Mouse (Mus musculus) forebrain, embryonic 11.5 days (tissue): ENCODE results near the gene Olfr904. TPM values are rescaled to one million over a fixed set of nuclear protein-coding genes. Genes with fewer than 3 reads are reported as not detected.

Source experiments
- ATAC-seq: fragments of 200-750 bp; cut with Nextera tagmentation; replicated peaks from 2 replicates; pipeline ENCODE4 v1.8.0; 2017; ENCODE audit warnings: moderate TSS enrichment; ENCODE audit not compliant: low FRiP score
- DNase-seq: peaks from one replicate; pipeline ENCODE4 v3.0.0-alpha.2; 2017; ENCODE audit warnings: low spot score
- H3K27ac ChIP-seq: fragments of 300-500 bp; sonication (generic); 2 replicates; pipeline ENCODE4 v1.5.1; 2014; ENCODE audit warnings: low read depth, low read length
- H3K27me3 ChIP-seq: fragments of 300-500 bp; sonication (generic); 2 replicates; pipeline ENCODE4 v1.6.1; 2014; ENCODE audit warnings: mild to moderate bottlenecking, low read length, mixed read lengths; ENCODE audit not compliant: control insufficient read depth, insufficient read depth
- H3K36me3 ChIP-seq: fragments of 300-500 bp; sonication (generic); 2 replicates; pipeline ENCODE4 v1.6.1; 2014; ENCODE audit warnings: mild to moderate bottlenecking, low read length, moderate library complexity, mixed read lengths; ENCODE audit not compliant: control insufficient read depth, insufficient read depth
- H3K4me1 ChIP-seq: fragments of 300-500 bp; sonication (generic); replicated peaks from 2 replicates; pipeline ENCODE4 v1.6.1; 2014; ENCODE audit warnings: low read length, mixed read lengths; ENCODE audit not compliant: control insufficient read depth, insufficient read depth
- H3K4me2 ChIP-seq: fragments of 300-500 bp; sonication (generic); 2 replicates; pipeline ENCODE4 v1.6.1; 2014; ENCODE audit warnings: low read depth, mild to moderate bottlenecking, low read length, moderate library complexity, mixed read lengths; ENCODE audit not compliant: severe bottlenecking
- H3K4me3 ChIP-seq: fragments of 300-500 bp; sonication (generic); 2 replicates; pipeline ENCODE4 v1.5.1; 2014; ENCODE audit warnings: low read depth, low read length
- H3K9ac ChIP-seq: fragments of 300-500 bp; sonication (generic); 2 replicates; pipeline ENCODE4 v1.6.1; 2014; ENCODE audit warnings: low read length
- H3K9me3 ChIP-seq: fragments of 300-500 bp; sonication (generic); 2 replicates; pipeline ENCODE4 v1.6.1; 2016; ENCODE audit warnings: low read length, mixed read lengths; ENCODE audit not compliant: control insufficient read depth
- WGBS: fragments of 180-500 bp; shearing (Covaris S2); extraction: QIAGEN DNeasy Blood & Tissue Kit; methylation state at CpG from one replicate; pipeline ENCODE4 v1.1.7; 2014; 5-methylcytosine and 5-hydroxymethylcytosine counted together
- polyA plus RNA-seq: library from polyadenylated mRNA; unstranded; fragments of >200 nt; fragmentation: Nextera tagmentation; extraction: Ambion mirVana; gene quantifications from 2 replicates; pipeline ENCODE4 v1.2.1, GENCODE M21; 2014

Gene Olfr904
- polyA plus RNA-seq, 1 experiment from 2014 or later: not detected

- 73% methylated on average over 2 of the region's 2 CpGs for WGBS
- ATAC-seq (no peak), DNase-seq (no peak)
- no peaks in the 10 kb centered on the region for H3K9me3 ChIP-seq
- H3K9ac ChIP-seq: no peak overlapping the region
- H3K4me3 ChIP-seq: no peak overlapping the region
- no peak overlapping the region for H3K27ac ChIP-seq
- no peaks in the 10 kb centered on the region for H3K27me3 ChIP-seq
- no peaks in the 10 kb centered on the region for H3K4me1 ChIP-seq
- H3K4me2 ChIP-seq: no peak overlapping the region
- H3K36me3 ChIP-seq: no peaks in the 10 kb centered on the region
Measured at GRCm38 (mm10) chr9:38512353-38512752, 49.4 kb downstream of the Olfr904 start.

Other genes with a start within 250 kb of the Olfr904 start
- not detected in 2 replicates for gene Olfr894, start 245.1 kb upstream of the Olfr904 start, polyA plus RNA-seq
- not detected in 2 replicates for gene Olfr143, start 210.4 kb upstream of the Olfr904 start, polyA plus RNA-seq
- not detected in 2 replicates for gene Olfr895, start 195.3 kb upstream of the Olfr904 start, polyA plus RNA-seq
- gene Olfr896-ps1, start 172.0 kb upstream of the Olfr904 start, polyA plus RNA-seq: not detected in 2 replicates
- gene Olfr25, start 134.1 kb upstream of the Olfr904 start, polyA plus RNA-seq: not detected in 2 replicates
- not detected in 2 replicates for gene Olfr898, start 114.7 kb upstream of the Olfr904 start, polyA plus RNA-seq
- not detected in 2 replicates for gene Olfr250, start 96.2 kb upstream of the Olfr904 start, polyA plus RNA-seq
- gene Olfr251, start 86.1 kb upstream of the Olfr904 start, polyA plus RNA-seq: not detected in 2 replicates
- not detected in 2 replicates for gene Olfr147, start 61.4 kb upstream of the Olfr904 start, polyA plus RNA-seq
- not detected in 2 replicates for gene Olfr901, start 33.7 kb upstream of the Olfr904 start, polyA plus RNA-seq
- gene Olfr902, start 15.5 kb upstream of the Olfr904 start, polyA plus RNA-seq: not detected in 2 replicates
- not detected in 2 replicates for gene Olfr905, start 8.0 kb downstream of the Olfr904 start, polyA plus RNA-seq
- gene Olfr906, start 23.9 kb downstream of the Olfr904 start, polyA plus RNA-seq: not detected in 2 replicates
- gene Olfr907, start 32.7 kb downstream of the Olfr904 start, polyA plus RNA-seq: not detected in 2 replicates
- gene Olfr911-ps1, start 58.4 kb downstream of the Olfr904 start, polyA plus RNA-seq: not detected in 2 replicates
- gene Olfr910, start 74.7 kb downstream of the Olfr904 start, polyA plus RNA-seq: not detected in 2 replicates
- not detected in 2 replicates for gene Olfr912, start 117.0 kb downstream of the Olfr904 start, polyA plus RNA-seq
- not detected in 2 replicates for gene Olfr913, start 129.6 kb downstream of the Olfr904 start, polyA plus RNA-seq
- gene Olfr914, start 142.0 kb downstream of the Olfr904 start, polyA plus RNA-seq: not detected in 2 replicates
- not detected in 2 replicates for gene Olfr916, start 196.7 kb downstream of the Olfr904 start, polyA plus RNA-seq
- gene Olfr917, start 202.7 kb downstream of the Olfr904 start, polyA plus RNA-seq: not detected in 2 replicates
- not detected in 2 replicates for gene Olfr918, start 211.5 kb downstream of the Olfr904 start, polyA plus RNA-seq
- gene Olfr919, start 240.5 kb downstream of the Olfr904 start, polyA plus RNA-seq: not detected in 2 replicates